ENCODE assay signal across 21 mouse cellular contexts in the genomic region with DNA sequence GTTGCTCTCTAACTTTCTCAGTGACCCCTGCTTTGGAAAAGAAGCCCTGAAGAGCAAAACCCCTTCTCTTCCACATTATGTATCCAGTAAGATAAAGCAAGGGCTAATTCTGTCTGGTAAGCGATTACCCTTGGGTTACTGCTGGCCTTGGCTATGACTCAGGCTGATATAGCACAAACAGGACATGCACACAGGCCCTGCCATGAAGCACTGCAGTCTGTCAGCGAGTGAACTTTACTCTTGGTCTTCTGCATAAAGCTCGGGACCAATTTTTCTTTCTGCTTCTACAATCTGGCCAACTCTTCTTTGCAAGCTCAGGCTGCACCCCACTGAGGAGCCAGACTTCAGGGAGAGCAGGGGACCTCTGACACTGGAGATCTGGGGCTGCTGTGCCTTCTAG.
A peak's percentile ranks its signal among the peaks of the same experiment; 100 is the strongest.
DNase-seq lines count a peak whose midpoint lies in the region; ATAC-seq and TF ChIP-seq lines count a peak whose summit lies in the region.
"Had no signal": no experiment of that assay in that cellular context is flagged by ENCODE, and none has a peak within 500 bp of the region (broad histone marks: within the 10 kb centered on the region; RNA-seq: fewer than 3 reads in every experiment).

No protein-coding gene starts in this region.

- H3K4me2 ChIP-seq in stomach, embryonic 15.5 days, result no peak overlapping the region
- no peak overlapping the region for H3K4me2 ChIP-seq in stomach, postnatal 0 days (replicated peaks; ENCODE audit: low read depth)
- no peak overlapping the region for H3K4me2 ChIP-seq in liver, embryonic 13.5 days
- no peak overlapping the region for H3K4me2 ChIP-seq in heart, embryonic 12.5 days
- H3K4me2 ChIP-seq in lung, postnatal 0 days (replicated peaks; ENCODE audit: low read depth, low read length), result no peak overlapping the region
- H3K4me2 ChIP-seq: forebrain, embryonic 13.5 days; kidney, embryonic 15.5 days; limb, embryonic 12.5 days; lung, embryonic 15.5 days; midbrain, embryonic 11.5 days had no signal

- 0 out of 2 replicates have a peak overlapping the region, but pooled peaks have one; percentile 12 for H3K27ac ChIP-seq in stomach, embryonic 15.5 days
- no peak overlapping the region for H3K27ac ChIP-seq in stomach, postnatal 0 days (replicated peaks)
- H3K27ac ChIP-seq in liver, embryonic 13.5 days, result peak overlapping the region; percentile 34; the same call in 1 of the 2 replicates
- no peak overlapping the region for H3K27ac ChIP-seq in heart, embryonic 12.5 days (ENCODE audit: poor library complexity, severe bottlenecking)
- H3K27ac ChIP-seq in lung, postnatal 0 days (ENCODE audit: low read length), result no peak overlapping the region
- H3K27ac ChIP-seq: forebrain, embryonic 13.5 days; kidney, embryonic 15.5 days; limb, embryonic 12.5 days; lung, embryonic 15.5 days; macrophage had no signal

- WGBS in stomach, embryonic 15.5 days, result 62% methylated on average over 3 of the region's 3 CpGs
- WGBS in stomach, postnatal 0 days, result 58% methylated on average over 3 of the region's 3 CpGs
- WGBS in liver, embryonic 13.5 days (ENCODE audit: insufficient replicate concordance), result 49% methylated on average over 3 of the region's 3 CpGs
- whole genome bisulfite sequencing in heart, embryonic 12.5 days, result 66% methylated on average over 3 of the region's 3 CpGs
- WGBS in lung, postnatal 0 days, result 80% methylated on average over 3 of the region's 3 CpGs

- 0 out of 2 replicates have a peak, but pooled peaks cover 8% of the 10 kb centered on the region for H3K9me3 ChIP-seq in stomach, embryonic 15.5 days
- peaks cover 9% of the 10 kb centered on the region for H3K9me3 ChIP-seq in stomach, postnatal 0 days (ENCODE audit: control insufficient read depth, low read length)
- H3K9me3 ChIP-seq in liver, embryonic 13.5 days (replicated peaks), result peaks cover 19% of the 10 kb centered on the region
- peaks cover 32% of the 10 kb centered on the region for H3K9me3 ChIP-seq in heart, embryonic 12.5 days (replicated peaks)
- H3K9me3 ChIP-seq in lung, postnatal 0 days (ENCODE audit: low read length), result peaks cover 8% of the 10 kb centered on the region; the same call in 1 of the 2 replicates

- no peaks in the 10 kb centered on the region for H3K27me3 ChIP-seq in stomach, embryonic 15.5 days (replicated peaks)
- no peaks in the 10 kb centered on the region for H3K27me3 ChIP-seq in stomach, postnatal 0 days (ENCODE audit: control insufficient read depth, insufficient read depth, low read length)
- H3K27me3 ChIP-seq in liver, embryonic 13.5 days, result peaks cover 36% of the 10 kb centered on the region
- no peaks in the 10 kb centered on the region; the same call in 1 of the 2 replicates for H3K27me3 ChIP-seq in heart, embryonic 12.5 days (replicated peaks)
- H3K27me3 ChIP-seq in lung, postnatal 0 days (replicated peaks; ENCODE audit: insufficient read depth, low read length), result no peaks in the 10 kb centered on the region
- H3K27me3 ChIP-seq: forebrain, embryonic 13.5 days; limb, embryonic 12.5 days; lung, embryonic 15.5 days had no signal

- H3K36me3 ChIP-seq in stomach, embryonic 15.5 days, result no peaks in the 10 kb centered on the region
- no peaks in the 10 kb centered on the region for H3K36me3 ChIP-seq in stomach, postnatal 0 days (ENCODE audit: control insufficient read depth, insufficient read depth, low read length)
- H3K36me3 ChIP-seq in liver, embryonic 13.5 days, result peaks cover 4% of the 10 kb centered on the region; the same call in 1 of the 2 replicates
- H3K36me3 ChIP-seq in heart, embryonic 12.5 days, result no peaks in the 10 kb centered on the region
- H3K36me3 ChIP-seq in lung, postnatal 0 days (ENCODE audit: insufficient read depth, low read length), result no peaks in the 10 kb centered on the region
- H3K36me3 ChIP-seq: kidney, embryonic 15.5 days; limb, embryonic 12.5 days; lung, embryonic 15.5 days had no signal

- H3K4me3 ChIP-seq in stomach, embryonic 15.5 days (replicated peaks), result no peak overlapping the region
- H3K4me3 ChIP-seq in stomach, postnatal 0 days (ENCODE audit: low read depth, low read length), result no peak overlapping the region
- no peak overlapping the region for H3K4me3 ChIP-seq in liver, embryonic 13.5 days (replicated peaks)
- H3K4me3 ChIP-seq in heart, embryonic 12.5 days, result no peak overlapping the region
- H3K4me3 ChIP-seq in lung, postnatal 0 days (ENCODE audit: low read depth, low read length), result no peak overlapping the region
- H3K4me3 ChIP-seq: forebrain, embryonic 13.5 days; kidney, embryonic 15.5 days; limb, embryonic 12.5 days; lung, embryonic 15.5 days had no signal

- TF ChIP-seq CTCF in stomach, postnatal 0 days (IDR thresholded peaks at IDR 0.05; ENCODE audit: low read depth), result no peak
- no peak for TF ChIP-seq CTCF in lung, postnatal 0 days (IDR thresholded peaks at IDR 0.05)

- ATAC-seq in stomach, embryonic 15.5 days (ENCODE audit: insufficient read depth, low FRiP score, low read depth), result no peak
- no peak for ATAC-seq in stomach, postnatal 0 days (ENCODE audit: low FRiP score, low TSS enrichment)
- ATAC-seq in liver, embryonic 13.5 days (ENCODE audit: low read depth), result no peak
- ATAC-seq in heart, embryonic 12.5 days (ENCODE audit: insufficient number of reproducible peaks, low FRiP score), result no peak
- no peak for ATAC-seq in lung, postnatal 0 days
- ATAC-seq: forebrain, embryonic 13.5 days; hindbrain, embryonic 16.5 days had no signal

- peaks cover 13% of the 10 kb centered on the region for H3K4me1 ChIP-seq in stomach, embryonic 15.5 days
- peaks cover 8% of the 10 kb centered on the region for H3K4me1 ChIP-seq in stomach, postnatal 0 days (replicated peaks; ENCODE audit: control insufficient read depth, insufficient read depth)
- peaks cover 27% of the 10 kb centered on the region for H3K4me1 ChIP-seq in liver, embryonic 13.5 days (replicated peaks)
- peaks cover 27% of the 10 kb centered on the region for H3K4me1 ChIP-seq in heart, embryonic 12.5 days (replicated peaks)
- peaks cover 8% of the 10 kb centered on the region for H3K4me1 ChIP-seq in lung, postnatal 0 days (ENCODE audit: insufficient read depth, low read depth, low read length)

- no peak for TF ChIP-seq EP300 in stomach, postnatal 0 days (optimal IDR thresholded peaks at IDR 0.05)
- no peak for TF ChIP-seq EP300 in lung, postnatal 0 days (IDR thresholded peaks at IDR 0.05)

- H3K9ac ChIP-seq in stomach, embryonic 15.5 days, result no peak overlapping the region
- H3K9ac ChIP-seq in stomach, postnatal 0 days (ENCODE audit: low read length), result no peak overlapping the region
- H3K9ac ChIP-seq in liver, embryonic 13.5 days, result no peak overlapping the region
- no peak overlapping the region for H3K9ac ChIP-seq in heart, embryonic 12.5 days
- H3K9ac ChIP-seq in lung, postnatal 0 days (replicated peaks; ENCODE audit: low read depth), result no peak overlapping the region
- H3K9ac ChIP-seq: forebrain, embryonic 13.5 days; kidney, embryonic 15.5 days; limb, embryonic 12.5 days; lung, embryonic 15.5 days had no signal

- peak; percentile 39 for DNase-seq in adrenal gland, postnatal 14 days
- no peak for DNase-seq in adrenal gland, adult 18-20 months (ENCODE audit: low spot score in 2 of 2)
- no peak for DNase-seq in stomach, postnatal 0 days (ENCODE audit: low spot score)
- no peak for DNase-seq in liver, embryonic 13.5 days
- no peak for DNase-seq in lung, postnatal 0 days (ENCODE audit: low spot score)
- DNase-seq: cerebellum, adult 8-10 months; heart, postnatal 4 days; kidney, adult 11 months; kidney, postnatal 36 days; layer of hippocampus, postnatal 36 days; thymus, adult 2 months; thymus, postnatal 4 days had no signal

Comparison
In these comparisons a context has a peak if more than half of its experiments do, and no peak if none do; other contexts are left out.
1. H3K27ac ChIP-seq: peak in stomach, embryonic 15.5 days (single experiment) and liver, embryonic 13.5 days (single experiment); none in stomach, postnatal 0 days (single experiment), heart, embryonic 12.5 days (single experiment) and lung, postnatal 0 days (single experiment).